Mouse (Mus musculus): ENCODE measurements at regions not wholly inside any gene's neighbourhood (a gene's known extent, or its start where the extent isn't known, plus 50 kb on each side); places are given as distances from the start of the nearest gene placed in this dataset.

GRCm38 (mm10) chr10:21758122-21758521, 123.9 kb upstream of the Sgk1 start:
- 83% methylated on average over 6 of the region's 6 CpGs for whole genome bisulfite sequencing
- Histone ChIP-seq H3K27ac (ENCODE audit: low read depth, low read length) (no peak overlapping the region), H3K4me3 (ENCODE audit: low read depth, low read length) (no peak overlapping the region), H3K4me2 (ENCODE audit: low read depth, low read length, poor library complexity, severe bottlenecking) (no peak overlapping the region), H3K4me1 (ENCODE audit: insufficient read depth, low read length) (no peaks in the 10 kb centered on the region; the same call in 1 of the 2 replicates), H3K9ac (replicated peaks; ENCODE audit: low read length, poor library complexity, severe bottlenecking) (no peak overlapping the region), H3K9me3 (ENCODE audit: low read length) (no peaks in the 10 kb centered on the region), H3K27me3 (ENCODE audit: insufficient read depth, low read length) (no peaks in the 10 kb centered on the region; the same call in 1 of the 2 replicates), H3K36me3 (ENCODE audit: insufficient read depth, low read length) (no peaks in the 10 kb centered on the region)
- TF ChIP-seq CTCF (IDR thresholded peaks at IDR 0.05), result no peak
- DNase-seq (ENCODE audit: low spot score) (no peak), ATAC-seq (ENCODE audit: low FRiP score) (no peak)

GRCm38 (mm10) chr10:21762516-21762915, 119.5 kb upstream of the Sgk1 start:
- no peaks in the 10 kb centered on the region for H3K27me3 ChIP-seq (ENCODE audit: insufficient read depth, low read length)
- H3K4me3 ChIP-seq (ENCODE audit: low read depth, low read length), result no peak overlapping the region
- no peak overlapping the region for H3K27ac ChIP-seq (ENCODE audit: low read depth, low read length)
- H3K36me3 ChIP-seq (ENCODE audit: insufficient read depth, low read length), result no peaks in the 10 kb centered on the region
- 91% methylated on average over 5 of the region's 5 CpGs for WGBS
- no peak for TF ChIP-seq CTCF (IDR thresholded peaks at IDR 0.05)
- H3K4me1 ChIP-seq (ENCODE audit: insufficient read depth, low read length), result no peaks in the 10 kb centered on the region
- H3K9me3 ChIP-seq (ENCODE audit: low read length), result no peaks in the 10 kb centered on the region
- DNase-seq (ENCODE audit: low spot score) (no peak), ATAC-seq (ENCODE audit: low FRiP score) (no peak)
- no peak overlapping the region for H3K4me2 ChIP-seq (ENCODE audit: low read depth, low read length, poor library complexity, severe bottlenecking)
- no peak overlapping the region for H3K9ac ChIP-seq (replicated peaks; ENCODE audit: low read length, poor library complexity, severe bottlenecking)

- Histone ChIP-seq H3K9ac (replicated peaks; ENCODE audit: low read length, poor library complexity, severe bottlenecking) (no peak overlapping the region), H3K36me3 (ENCODE audit: insufficient read depth, low read length) (no peaks in the 10 kb centered on the region), H3K27ac (ENCODE audit: low read depth, low read length) (no peak overlapping the region), H3K4me2 (ENCODE audit: low read depth, low read length, poor library complexity, severe bottlenecking) (no peak overlapping the region), H3K9me3 (ENCODE audit: low read length) (no peaks in the 10 kb centered on the region), H3K27me3 (ENCODE audit: insufficient read depth, low read length) (no peaks in the 10 kb centered on the region), H3K4me1 (ENCODE audit: insufficient read depth, low read length) (no peaks in the 10 kb centered on the region), H3K4me3 (ENCODE audit: low read depth, low read length) (no peak overlapping the region)
- DNase-seq (ENCODE audit: low spot score), result no peak
- no peak for ATAC-seq (ENCODE audit: low FRiP score)
- no peak for TF ChIP-seq CTCF (IDR thresholded peaks at IDR 0.05)
- 94% methylated on average over 17 of the region's 17 CpGs for whole genome bisulfite sequencing
These were observed 118.7 kb upstream of the Sgk1 start for GRCm38 (mm10) chr10:21763017-21763964.

GRCm38 (mm10) chr10:21764090-21764489, 117.9 kb upstream of the Sgk1 start:
- H3K27me3 ChIP-seq (ENCODE audit: insufficient read depth, low read length), result no peaks in the 10 kb centered on the region
- H3K4me2 ChIP-seq (ENCODE audit: low read depth, low read length, poor library complexity, severe bottlenecking), result no peak overlapping the region
- no peaks in the 10 kb centered on the region for H3K36me3 ChIP-seq (ENCODE audit: insufficient read depth, low read length)
- H3K4me3 ChIP-seq (ENCODE audit: low read depth, low read length), result no peak overlapping the region
- no peaks in the 10 kb centered on the region for H3K9me3 ChIP-seq (ENCODE audit: low read length)
- H3K4me1 ChIP-seq (ENCODE audit: insufficient read depth, low read length), result no peaks in the 10 kb centered on the region
- WGBS, result 85% methylated on average over 8 of the region's 8 CpGs
- no peak overlapping the region for H3K9ac ChIP-seq (replicated peaks; ENCODE audit: low read length, poor library complexity, severe bottlenecking)
- no peak for TF ChIP-seq CTCF (IDR thresholded peaks at IDR 0.05)
- no peak overlapping the region for H3K27ac ChIP-seq (ENCODE audit: low read depth, low read length)
- no peak for ATAC-seq (ENCODE audit: low FRiP score)
- no peak for DNase-seq (ENCODE audit: low spot score)

- H3K9me3 ChIP-seq (ENCODE audit: low read length), result no peaks in the 10 kb centered on the region
- DNase-seq (ENCODE audit: low spot score) (no peak), ATAC-seq (ENCODE audit: low FRiP score) (no peak)
- H3K36me3 ChIP-seq (ENCODE audit: insufficient read depth, low read length), result no peaks in the 10 kb centered on the region
- H3K4me2 ChIP-seq (ENCODE audit: low read depth, low read length, poor library complexity, severe bottlenecking), result no peak overlapping the region
- H3K4me1 ChIP-seq (ENCODE audit: insufficient read depth, low read length), result no peaks in the 10 kb centered on the region
- H3K4me3 ChIP-seq (ENCODE audit: low read depth, low read length), result no peak overlapping the region
- no peak overlapping the region for H3K27ac ChIP-seq (ENCODE audit: low read depth, low read length)
- WGBS, result 72% methylated on average over 13 of the region's 13 CpGs
- TF ChIP-seq CTCF (IDR thresholded peaks at IDR 0.05), result no peak
- H3K27me3 ChIP-seq (ENCODE audit: insufficient read depth, low read length), result no peaks in the 10 kb centered on the region
- H3K9ac ChIP-seq (replicated peaks; ENCODE audit: low read length, poor library complexity, severe bottlenecking), result no peak overlapping the region
These were observed 117.1 kb upstream of the Sgk1 start for GRCm38 (mm10) chr10:21764891-21765290.

GRCm38 (mm10) chr10:21773548-21773947, 108.4 kb upstream of the Sgk1 start:
- 69% methylated on average over 4 of the region's 4 CpGs for WGBS

More at GRCm38 (mm10) chr10:21773548-21773947, 108.4 kb upstream of the Sgk1 start:
- TF ChIP-seq CTCF (IDR thresholded peaks at IDR 0.05), result no peak
- DNase-seq (ENCODE audit: low spot score) (no peak), ATAC-seq (ENCODE audit: low FRiP score) (no peak)
- no peak overlapping the region for H3K9ac ChIP-seq (replicated peaks; ENCODE audit: low read length, poor library complexity, severe bottlenecking)
- H3K9me3 ChIP-seq (ENCODE audit: low read length), result no peaks in the 10 kb centered on the region
- H3K4me2 ChIP-seq (ENCODE audit: low read depth, low read length, poor library complexity, severe bottlenecking), result no peak overlapping the region
- peaks cover 6% of the 10 kb centered on the region; the same call in 1 of the 2 replicates for H3K4me1 ChIP-seq (ENCODE audit: insufficient read depth, low read length)
- no peak overlapping the region for H3K4me3 ChIP-seq (ENCODE audit: low read depth, low read length)
- H3K27ac ChIP-seq (ENCODE audit: low read depth, low read length), result no peak overlapping the region
- H3K36me3 ChIP-seq (ENCODE audit: insufficient read depth, low read length), result no peaks in the 10 kb centered on the region
- no peaks in the 10 kb centered on the region for H3K27me3 ChIP-seq (ENCODE audit: insufficient read depth, low read length)

Measured in midbrain, postnatal 0 days (tissue).